Mouse (Mus musculus) myocyte (in vitro differentiated cells): Measurements from ENCODE around the gene Fam227b. TPM values are rescaled to one million over a fixed set of nuclear protein-coding genes. Genes with fewer than 3 reads are reported as not detected.

Source experiments
- H3K27me3 ChIP-seq: one replicate; pipeline ENCODE4 v1.6.1; 2011; ENCODE audit not compliant: control insufficient read depth, insufficient read depth, insufficient read length
- H3K36me3 ChIP-seq: one replicate; pipeline ENCODE4 v1.6.1; 2011; ENCODE audit not compliant: control insufficient read depth, insufficient read depth
- H3K4me2 ChIP-seq: one replicate; pipeline ENCODE4 v1.6.1; 2011; ENCODE audit warnings: low read depth, control low read depth
- H3K4me3 ChIP-seq: one replicate; pipeline ENCODE4 v1.5.1; 2011; ENCODE audit warnings: mild to moderate bottlenecking, control low read depth, moderate library complexity
- H3K79me2 ChIP-seq: one replicate; pipeline ENCODE4 v1.6.1; 2011; ENCODE audit not compliant: control insufficient read depth, insufficient read depth
- H3ac ChIP-seq: one replicate; pipeline ENCODE4 v1.6.1; 2011; ENCODE audit not compliant: control insufficient read depth, insufficient read length
- CEBPB ChIP-seq: IDR thresholded peaks from 2 replicates; pipeline ENCODE4 v1.6.1; 2011; ENCODE audit warnings: mild to moderate bottlenecking, moderate library complexity; ENCODE audit not compliant: poor library complexity, insufficient read depth, severe bottlenecking
- E2F4 ChIP-seq: IDR thresholded peaks from one replicate; pipeline ENCODE4 v1.6.1; 2011; ENCODE audit warnings: mild to moderate bottlenecking, control low read depth, moderate library complexity; ENCODE audit not compliant: insufficient read depth
- MAX ChIP-seq: IDR thresholded peaks from one replicate; pipeline ENCODE4 v1.6.1; 2011; ENCODE audit warnings: low read depth, mild to moderate bottlenecking, control low read depth
- MYOD1 ChIP-seq, 3 experiments: IDR thresholded peaks; one replicate each; pipeline ENCODE4 v1.6.1; 2011; ENCODE audit warnings: control low read depth in 2 of 3, low read depth in 2 of 3, mild to moderate bottlenecking in 2 of 3, moderate library complexity in 1 of 3; ENCODE audit not compliant: insufficient read length in 2 of 3, control insufficient read depth in 1 of 3
- MYOG ChIP-seq, 3 experiments: IDR thresholded peaks; one replicate each; pipeline ENCODE4 v1.6.1; 2011; ENCODE audit warnings: control low read depth in 2 of 3, low read depth in 2 of 3, mild to moderate bottlenecking in 2 of 3; ENCODE audit not compliant: insufficient read length in 2 of 3, control insufficient read depth in 1 of 3, insufficient read depth in 1 of 3
- POLR2A ChIP-seq: IDR thresholded peaks from one replicate; pipeline ENCODE4 v1.6.1; 2011; ENCODE audit warnings: low read depth, mild to moderate bottlenecking, control low read depth, moderate library complexity; ENCODE audit not compliant: insufficient read length
- POLR2AphosphoS2 ChIP-seq: IDR thresholded peaks from one replicate; pipeline ENCODE4 v1.6.1; 2011; ENCODE audit warnings: low read depth, control low read depth; ENCODE audit not compliant: insufficient read length
- REST ChIP-seq: IDR thresholded peaks from one replicate; pipeline ENCODE4 v1.6.1; 2011; ENCODE audit warnings: mild to moderate bottlenecking, control low read depth, moderate library complexity; ENCODE audit not compliant: insufficient read depth, insufficient read length
- SRF ChIP-seq: IDR thresholded peaks from one replicate; pipeline ENCODE4 v1.6.1; 2011; ENCODE audit warnings: low read depth; ENCODE audit not compliant: control insufficient read depth, insufficient read length
- TCF12 ChIP-seq: IDR thresholded peaks from one replicate; pipeline ENCODE4 v1.6.1; 2011; ENCODE audit warnings: mild to moderate bottlenecking, control low read depth; ENCODE audit not compliant: poor library complexity, insufficient read depth, severe bottlenecking
- TCF3 ChIP-seq: IDR thresholded peaks from one replicate; pipeline ENCODE4 v1.6.1; 2011; ENCODE audit warnings: low read depth, control low read depth; ENCODE audit not compliant: insufficient read length
- USF1 ChIP-seq: IDR thresholded peaks from one replicate; pipeline ENCODE4 v1.6.1; 2011; ENCODE audit warnings: low read depth, mild to moderate bottlenecking, control low read depth, moderate library complexity
- polyA plus RNA-seq: library from polyadenylated mRNA; unstranded; fragments of >200 nt; fragmentation: generic; extraction: Trizol; gene quantifications from one replicate; pipeline ENCODE4 v1.2.1, GENCODE M21; 2012; ENCODE audit warnings: missing spikeins

Gene Fam227b
- polyA plus RNA-seq, 1 experiment, result not detected

DNA sequence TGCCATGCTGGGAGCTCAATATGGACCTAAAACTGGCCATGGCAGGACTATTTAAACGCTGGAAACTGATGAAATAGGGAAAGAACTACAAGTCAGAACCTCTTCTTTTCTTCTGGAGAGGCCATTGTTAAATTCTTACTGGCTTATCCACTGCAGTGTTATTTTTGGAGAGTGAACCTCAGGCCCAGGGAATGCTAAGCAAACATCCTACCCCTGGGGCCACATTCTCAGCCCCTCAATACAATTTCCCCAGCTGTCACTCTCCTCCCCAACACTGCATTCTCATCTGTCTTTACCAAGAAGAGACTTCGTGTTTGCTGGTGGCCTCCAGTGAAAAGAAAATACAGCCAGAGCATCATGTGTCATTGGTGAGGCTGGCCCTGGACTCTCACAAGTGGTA lies 87.0 kb downstream of the Fam227b start:
- H3K79me2 ChIP-seq, result no peaks in the 10 kb centered on the region
- no peak overlapping the region for H3K4me3 ChIP-seq
- no peak overlapping the region for H3ac ChIP-seq
- H3K4me2 ChIP-seq, result peak overlapping the region; percentile 22
- no peaks in the 10 kb centered on the region for H3K36me3 ChIP-seq
- no peaks in the 10 kb centered on the region for H3K27me3 ChIP-seq
- TF ChIP-seq MAX (no peak), MYOD1 (IDR thresholded peaks at IDR 0.05; ENCODE audit: control insufficient read depth in 1 of 3, insufficient read length in 2 of 3, low read depth in 2 of 3) (peak in 2 of 3 experiments; percentile 54 to 55), POLR2AphosphoS2 (no peak), SRF (no peak), MYOG (IDR thresholded peaks at IDR 0.05; ENCODE audit: control insufficient read depth in 1 of 3, insufficient read depth in 1 of 3, insufficient read length in 2 of 3, low read depth in 2 of 3) (peak in 2 of 3 experiments; percentile 52 to 65), TCF12 (peak; percentile 54), TCF3 (no peak)

DNA sequence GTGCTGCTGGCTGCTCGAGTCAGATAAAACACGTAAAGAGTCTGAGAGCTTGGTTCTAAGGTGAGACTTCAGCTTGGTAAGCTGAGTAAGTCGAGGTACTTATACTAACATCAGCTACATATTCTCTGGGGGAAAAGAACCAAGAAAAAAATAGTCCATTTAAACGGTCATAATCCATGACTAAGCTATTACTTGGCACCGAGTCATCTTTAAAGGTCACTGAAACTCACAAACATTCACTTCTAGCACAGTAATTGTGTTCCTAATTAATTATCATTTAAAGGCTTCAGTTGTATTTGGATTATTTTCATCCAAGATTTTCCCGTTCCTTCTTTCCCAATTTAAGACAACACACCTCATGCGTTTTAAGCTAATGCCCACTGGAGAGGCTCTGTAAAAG lies 88.9 kb downstream of the Fam227b start:
- Histone ChIP-seq H3ac (no peak overlapping the region), H3K79me2 (no peaks in the 10 kb centered on the region), H3K36me3 (no peaks in the 10 kb centered on the region), H3K27me3 (no peaks in the 10 kb centered on the region), H3K4me3 (no peak overlapping the region), H3K4me2 (peak overlapping the region; percentile 27)
- TF ChIP-seq TCF12 (no peak), POLR2AphosphoS2 (no peak), POLR2A (no peak), MAX (no peak), USF1 (no peak), MYOG (IDR thresholded peaks at IDR 0.05; ENCODE audit: control insufficient read depth in 1 of 3, insufficient read depth in 1 of 3, insufficient read length in 2 of 3, low read depth in 2 of 3) (no peak)

- Histone ChIP-seq H3K79me2 (no peaks in the 10 kb centered on the region), H3ac (no peak overlapping the region), H3K4me2 (no peak overlapping the region), H3K27me3 (no peaks in the 10 kb centered on the region), H3K36me3 (no peaks in the 10 kb centered on the region), H3K4me3 (no peak overlapping the region)
- TF ChIP-seq REST (no peak), TCF12 (no peak), MYOD1 (IDR thresholded peaks at IDR 0.05; ENCODE audit: control insufficient read depth in 1 of 3, insufficient read length in 2 of 3, low read depth in 2 of 3) (no peak), CEBPB (no peak), E2F4 (no peak), POLR2A (no peak), USF1 (no peak)
These were observed 90.6 kb downstream of the Fam227b start for GRCm38 (mm10) chr2:126061037-126061773.

DNA sequence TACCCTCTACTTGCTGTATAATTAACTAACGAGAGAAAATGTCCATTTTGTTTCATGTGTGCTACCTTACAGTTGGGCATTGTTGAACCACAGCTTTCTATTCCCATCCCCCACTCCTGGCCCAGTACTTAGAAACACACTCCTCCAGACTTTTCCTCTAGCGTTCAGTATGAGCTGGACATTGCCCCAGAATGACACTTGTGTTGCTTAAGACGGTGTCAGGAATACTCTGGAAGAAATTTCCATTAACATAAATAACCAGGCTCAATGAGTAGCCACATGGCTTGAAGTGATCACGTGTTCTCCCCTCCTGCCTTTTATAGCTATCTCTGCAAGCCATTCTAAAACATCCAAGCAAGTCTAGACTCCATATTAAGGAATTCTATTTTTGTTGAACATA lies 91.2 kb downstream of the Fam227b start:
- no peak overlapping the region for H3ac ChIP-seq
- no peak overlapping the region for H3K4me2 ChIP-seq
- H3K36me3 ChIP-seq, result no peaks in the 10 kb centered on the region
- no peaks in the 10 kb centered on the region for H3K79me2 ChIP-seq
- no peak for TF ChIP-seq REST
- TF ChIP-seq POLR2A, result no peak
- TF ChIP-seq CEBPB, result no peak
- no peak for TF ChIP-seq POLR2AphosphoS2
- no peak for TF ChIP-seq MAX
- no peak for TF ChIP-seq E2F4
- no peak for TF ChIP-seq TCF3
- TF ChIP-seq SRF, result no peak
- no peak for TF ChIP-seq MYOD1 (IDR thresholded peaks at IDR 0.05; ENCODE audit: control insufficient read depth in 1 of 3, insufficient read length in 2 of 3, low read depth in 2 of 3)
- no peak for TF ChIP-seq MYOG (IDR thresholded peaks at IDR 0.05; ENCODE audit: control insufficient read depth in 1 of 3, insufficient read depth in 1 of 3, insufficient read length in 2 of 3, low read depth in 2 of 3)
- TF ChIP-seq TCF12, result no peak
- no peaks in the 10 kb centered on the region for H3K27me3 ChIP-seq
- no peak overlapping the region for H3K4me3 ChIP-seq

GRCm38 (mm10) chr2:126053657-126054056 lies 98.1 kb downstream of the Fam227b start:
- H3K4me3 ChIP-seq, result no peak overlapping the region
- TF ChIP-seq TCF3 (no peak), TCF12 (peak; percentile 37), E2F4 (no peak), USF1 (no peak), REST (no peak), MYOG (IDR thresholded peaks at IDR 0.05; ENCODE audit: control insufficient read depth in 1 of 3, insufficient read depth in 1 of 3, insufficient read length in 2 of 3, low read depth in 2 of 3) (peak in 2 of 3 experiments; percentile 65 to 67), MAX (no peak), SRF (no peak), MYOD1 (IDR thresholded peaks at IDR 0.05; ENCODE audit: control insufficient read depth in 1 of 3, insufficient read length in 2 of 3, low read depth in 2 of 3) (peak in 1 of 3 experiments; percentile 47), CEBPB (peak; percentile 40; the same call in 1 of the 2 replicates), POLR2A (no peak), POLR2AphosphoS2 (no peak)
- H3ac ChIP-seq, result no peak overlapping the region
- H3K4me2 ChIP-seq, result peak overlapping the region; percentile 39
- no peaks in the 10 kb centered on the region for H3K36me3 ChIP-seq
- H3K79me2 ChIP-seq, result no peaks in the 10 kb centered on the region
- H3K27me3 ChIP-seq, result no peaks in the 10 kb centered on the region
